Mouse (Mus musculus) testis, adult 2 months (tissue): ENCODE results near the gene Lmcd1.

Experiments used
- CTCF ChIP-seq: fragments of 200-500 bp; IDR thresholded peaks from 2 replicates; pipeline ENCODE4 v1.5.1; 2012; ENCODE audit warnings: low read depth, mild to moderate bottlenecking, inconsistent platforms, low read length, moderate library complexity; ENCODE audit not compliant: control insufficient read depth, insufficient read depth, insufficient replicate concordance
- POLR2A ChIP-seq: fragments of 200-500 bp; IDR thresholded peaks from 2 replicates; pipeline ENCODE4 v1.6.1; 2012; ENCODE audit warnings: low read depth, mild to moderate bottlenecking, inconsistent platforms, low read length, moderate library complexity; ENCODE audit not compliant: control insufficient read depth

- no peak for TF ChIP-seq CTCF
- no peak for TF ChIP-seq POLR2A
These were observed 37.8 kb downstream of the Lmcd1 start for GRCm38 (mm10) chr6:112311385-112311784.
